Mouse (Mus musculus): ENCODE data around the gene Ylpm1. TPM values are rescaled to one million over a fixed set of nuclear protein-coding genes. Genes with fewer than 3 reads are reported as not detected.

Gene Ylpm1
- 34.4 and 42.6 TPM in 2 replicates for polyA plus RNA-seq (2012)

DNA sequence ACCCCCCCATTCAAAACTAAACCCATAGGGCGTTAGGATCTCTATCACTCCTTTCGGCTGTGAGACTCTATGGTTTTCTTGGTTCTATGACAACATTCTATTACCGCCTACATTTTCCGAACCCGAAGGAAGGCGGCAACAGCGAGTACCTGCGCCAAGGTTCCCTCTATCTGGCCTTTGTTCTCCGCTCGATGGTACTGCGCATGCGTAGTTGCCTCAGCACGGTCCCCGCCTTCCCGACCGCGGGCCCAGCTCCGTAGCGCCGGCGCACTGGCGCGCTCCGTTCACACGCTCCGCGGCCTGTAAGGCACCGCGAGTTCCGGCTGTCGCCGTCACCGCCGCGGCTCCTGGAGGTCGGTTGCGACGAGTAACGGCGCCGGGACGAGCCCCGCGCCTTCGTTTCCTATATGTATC, at the start of gene Ylpm1:
TSS of gene Ylpm1 (plus strand) at position 239 of the 414 bp plus-strand sequence.

DNA sequence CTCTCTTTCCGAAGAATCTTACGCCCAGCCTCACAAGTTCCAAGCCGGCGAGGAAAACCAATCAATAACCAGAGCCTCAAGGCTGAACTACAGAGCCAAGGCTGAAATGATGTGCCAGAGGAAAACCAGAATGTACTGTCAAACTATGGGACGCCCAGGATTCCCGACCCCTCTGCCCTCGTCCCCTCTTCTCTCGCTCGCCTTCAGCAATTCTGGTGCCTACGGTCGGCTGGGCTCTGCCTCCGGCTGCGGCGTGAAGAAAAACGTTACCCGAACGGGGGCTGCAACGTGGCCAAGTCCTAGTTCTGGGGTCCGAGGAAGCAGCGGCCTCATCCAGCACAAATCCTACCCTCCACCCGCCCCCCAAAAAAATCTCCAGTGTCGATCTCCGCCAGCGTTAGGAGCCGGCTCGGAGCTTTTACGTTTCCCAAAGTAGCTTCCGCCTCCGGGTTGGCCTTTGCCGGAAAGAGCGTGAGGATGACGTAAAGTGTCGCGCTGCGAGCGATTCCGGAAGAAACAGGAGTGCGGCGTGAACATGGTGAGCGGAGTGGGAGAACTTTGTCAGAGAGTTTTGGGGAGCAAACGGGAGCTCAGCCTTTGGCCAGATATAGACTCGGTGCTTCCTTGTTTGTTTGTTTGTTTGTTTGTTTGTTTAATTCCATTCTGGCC, 25.6 kb upstream of the Ylpm1 start, which contains the start of the genes Fcf1 and Arel1:
TSS of gene Fcf1 (plus strand) at position 470 of the 669 bp plus-strand sequence.
TSS of gene Arel1 (minus strand) at position 473 of the 669 bp plus-strand sequence.

DNA sequence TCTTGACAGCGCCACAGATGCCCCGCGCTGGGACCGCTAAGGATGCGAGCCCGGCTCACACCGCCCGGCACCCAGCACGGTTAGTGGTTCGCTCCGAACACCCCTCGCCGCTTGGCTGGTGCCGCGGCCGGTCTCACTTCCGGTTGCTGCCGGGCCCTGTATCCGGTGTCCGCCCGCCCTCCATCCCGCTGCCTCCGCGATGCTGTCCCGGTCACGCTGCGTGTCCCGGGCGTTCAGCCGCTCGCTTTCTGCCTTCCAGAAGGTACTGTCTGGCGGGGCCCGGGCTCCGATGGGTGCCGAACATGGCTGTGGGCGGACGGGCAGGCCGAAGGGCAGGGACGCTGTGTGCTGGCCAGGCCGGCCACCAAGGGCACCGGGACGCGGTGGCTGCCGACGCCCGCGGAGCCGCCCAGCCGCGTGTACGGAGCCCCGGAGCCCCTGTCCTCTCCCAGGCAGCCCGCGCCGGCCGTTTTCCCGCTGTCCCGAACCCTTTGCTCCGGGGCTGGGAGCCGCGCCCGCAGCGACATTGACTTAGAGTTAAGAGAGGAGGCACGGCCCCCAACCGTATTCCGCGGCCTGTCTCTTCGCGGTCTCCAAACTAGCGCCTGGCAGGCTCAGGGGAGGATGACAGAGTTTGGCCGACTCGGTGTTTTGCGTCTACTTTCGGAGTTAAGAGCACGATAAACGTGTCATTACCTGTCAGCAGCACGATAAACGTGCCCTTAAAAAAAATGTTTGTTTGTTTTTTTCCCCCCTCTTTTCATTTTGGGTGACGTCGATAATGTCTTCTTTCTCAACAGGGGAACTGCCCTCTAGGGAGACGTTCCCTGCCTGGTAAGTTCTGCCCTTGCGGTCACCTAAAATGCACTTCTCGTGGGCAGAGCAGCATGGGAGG, 114.8 kb downstream of the Ylpm1 start, which contains the start of the genes Prox2 and Dlst:
TSS of gene Prox2 (minus strand) at position 62 of the 895 bp plus-strand sequence.
TSS of gene Dlst (plus strand) at position 136 of the 895 bp plus-strand sequence.

Other genes starting within 250 kb of the Ylpm1 start
- 313 and 426 TPM in 2 replicates for gene Npc2, start 223.2 kb upstream of the Ylpm1 start, polyA plus RNA-seq (2012)
- 30.2 and 32.4 TPM in 2 replicates for gene Isca2, start 223.1 kb upstream of the Ylpm1 start, polyA plus RNA-seq (2012)
- gene Ltbp2, start 119.8 kb upstream of the Ylpm1 start, polyA plus RNA-seq (2012) = 0.12 TPM in 1 of 2 replicates, not detected in the other
- 13.0 and 18.4 TPM in 2 replicates for gene Fcf1, start 25.4 kb upstream of the Ylpm1 start, polyA plus RNA-seq (2012)
- 3.2 and 3.4 TPM in 2 replicates for gene Arel1, start 25.4 kb upstream of the Ylpm1 start, polyA plus RNA-seq (2012)
- 1.6 and 1.9 TPM in 2 replicates for gene Prox2, start 114.4 kb downstream of the Ylpm1 start, polyA plus RNA-seq (2012)
- gene Dlst, start 114.5 kb downstream of the Ylpm1 start, polyA plus RNA-seq (2012) = 494 and 513 TPM in 2 replicates
- gene Rps6kl1, start 154.9 kb downstream of the Ylpm1 start, polyA plus RNA-seq (2012) = 0.27 and 0.35 TPM in 2 replicates
- 0.32 and 0.35 TPM in 2 replicates for gene Pgf, start 181.5 kb downstream of the Ylpm1 start, polyA plus RNA-seq (2012)
- 234 and 376 TPM in 2 replicates for gene Eif2b2, start 223.2 kb downstream of the Ylpm1 start, polyA plus RNA-seq (2012)

All from megakaryocyte-erythroid progenitor cell, adult 5 weeks (primary cell).